Mouse (Mus musculus) stomach, postnatal 0 days (tissue): ENCODE results near the gene Ambra1. TPM values are rescaled to one million over a fixed set of nuclear protein-coding genes. Genes with fewer than 3 reads are reported as not detected.

Source experiments
- ATAC-seq: fragments of 200-750 bp; cut with Nextera tagmentation; 2 replicates; pipeline ENCODE4 v1.8.0; 2017; ENCODE audit not compliant: low FRiP score, low TSS enrichment
- DNase-seq: peaks from one replicate; pipeline ENCODE4 v3.0.0-alpha.2; 2016; ENCODE audit warnings: low spot score
- H3K27ac ChIP-seq: fragments of 300-500 bp; sonication (generic); replicated peaks from 2 replicates; pipeline ENCODE4 v1.5.1; 2014; ENCODE audit warnings: mild to moderate bottlenecking, control low read depth
- H3K27me3 ChIP-seq: fragments of 300-500 bp; sonication (generic); 2 replicates; pipeline ENCODE4 v1.6.1; 2014; ENCODE audit warnings: low read length; ENCODE audit not compliant: control insufficient read depth, insufficient read depth
- H3K36me3 ChIP-seq: fragments of 300-500 bp; sonication (generic); 2 replicates; pipeline ENCODE4 v1.6.1; 2014; ENCODE audit warnings: low read length, mixed read lengths; ENCODE audit not compliant: control insufficient read depth, insufficient read depth
- H3K4me1 ChIP-seq: fragments of 300-500 bp; sonication (generic); replicated peaks from 2 replicates; pipeline ENCODE4 v1.6.1; 2014; ENCODE audit warnings: antibody characterized with exemption; ENCODE audit not compliant: control insufficient read depth, insufficient read depth
- H3K4me2 ChIP-seq: fragments of 300-500 bp; sonication (generic); replicated peaks from 2 replicates; pipeline ENCODE4 v1.6.1; 2014; ENCODE audit warnings: low read depth, mild to moderate bottlenecking, control low read depth, moderate library complexity
- H3K4me3 ChIP-seq: fragments of 300-500 bp; sonication (generic); 2 replicates; pipeline ENCODE4 v1.5.1; 2014; ENCODE audit warnings: low read depth, low read length, control low read depth
- H3K9ac ChIP-seq: fragments of 300-500 bp; sonication (generic); 2 replicates; pipeline ENCODE4 v1.6.1; 2014; ENCODE audit warnings: mild to moderate bottlenecking, low read length, control low read depth, mixed read lengths
- H3K9me3 ChIP-seq: fragments of 300-500 bp; sonication (generic); 2 replicates; pipeline ENCODE4 v1.6.1; 2016; ENCODE audit warnings: low read length; ENCODE audit not compliant: control insufficient read depth
- CTCF ChIP-seq: IDR thresholded peaks from 2 replicates; pipeline ENCODE4 v1.5.1; 2016; ENCODE audit warnings: antibody characterized with exemption, low read depth, mild to moderate bottlenecking, moderate library complexity
- EP300 ChIP-seq: optimal IDR thresholded peaks from 2 replicates; pipeline ENCODE3; 2016; ENCODE audit warnings: antibody characterized with exemption
- WGBS: fragments of 180-500 bp; shearing (Covaris S2); extraction: QIAGEN DNeasy Blood & Tissue Kit; methylation state at CpG from one replicate; pipeline ENCODE4 v1.1.7; 2014; 5-methylcytosine and 5-hydroxymethylcytosine counted together
- microRNA-seq: library from miRNA; unstranded; fragments of <30 nt; microRNA quantifications from one replicate; pipeline ENCODE4, GENCODE M21; 2016
- polyA plus RNA-seq: library from polyadenylated mRNA; unstranded; fragments of >200 nt; fragmentation: Nextera tagmentation; extraction: Ambion mirVana; gene quantifications from 2 replicates; pipeline ENCODE4 v1.2.1, GENCODE M21; 2015

Ambra1 gene
- polyA plus RNA-seq, 1 experiment from 2014 or later: 5.7 TPM

GRCm38 (mm10) chr2:91964610-91965204 is 234.8 kb downstream of the Ambra1 start:
- WGBS: 53% methylated on average over 3 of the region's 3 CpGs
- Histone ChIP-seq H3K9me3 (no peaks in the 10 kb centered on the region), H3K27me3 (no peaks in the 10 kb centered on the region), H3K27ac (peak overlapping the region; percentile 81), H3K4me1 (peaks cover 5% of the 10 kb centered on the region; the same call in 1 of the 2 replicates), H3K4me2 (peak overlapping the region; percentile 51), H3K36me3 (no peaks in the 10 kb centered on the region), H3K4me3 (peak overlapping the region; percentile 34), H3K9ac (no peak overlapping the region)
- TF ChIP-seq EP300: no peak
- no peak for TF ChIP-seq CTCF
- no peak for ATAC-seq
- no peak for DNase-seq

- peak overlapping the region; percentile 59 for H3K9ac ChIP-seq
- no peak for ATAC-seq
- peak overlapping the region; percentile 34 for H3K4me3 ChIP-seq
- TF ChIP-seq CTCF (no peak), EP300 (no peak)
- WGBS: 25% methylated on average over 20 of the region's 20 CpGs
- 0 out of 2 replicates have a peak, but pooled peaks cover 2% of the 10 kb centered on the region for H3K4me1 ChIP-seq
- peak overlapping the region; percentile 51 for H3K4me2 ChIP-seq
- no peaks in the 10 kb centered on the region for H3K9me3 ChIP-seq
- no peaks in the 10 kb centered on the region for H3K36me3 ChIP-seq
- no peaks in the 10 kb centered on the region for H3K27me3 ChIP-seq
- peak overlapping the region; percentile 81 for H3K27ac ChIP-seq
- no peak for DNase-seq
These were observed 235.5 kb downstream of the Ambra1 start for GRCm38 (mm10) chr2:91965417-91965816.

DNA sequence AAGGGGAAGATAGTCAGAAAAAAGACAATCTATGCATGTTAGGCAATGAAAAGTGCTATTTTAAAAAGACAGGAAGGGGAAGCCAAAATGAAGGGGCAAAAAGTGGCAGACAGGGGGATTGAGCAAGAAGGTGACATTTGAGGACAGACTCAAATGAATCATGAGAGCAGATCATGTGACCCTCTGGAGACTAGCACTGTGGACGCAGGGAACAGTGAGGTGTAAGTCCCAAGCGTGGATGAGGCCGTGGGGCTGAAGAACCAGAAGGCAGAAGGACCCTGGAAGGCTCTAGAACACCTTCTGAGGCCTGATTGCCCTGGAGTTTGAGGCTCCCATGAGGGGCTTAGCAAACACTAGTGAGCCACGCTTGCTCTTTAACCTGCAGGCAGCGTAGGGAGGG is 236.4 kb downstream of the Ambra1 start:
- H3K4me2 ChIP-seq: no peak overlapping the region
- 87% methylated on average over 5 of the region's 5 CpGs for WGBS
- no peak for DNase-seq
- no peaks in the 10 kb centered on the region for H3K9me3 ChIP-seq
- H3K4me3 ChIP-seq: no peak overlapping the region
- no peak for ATAC-seq
- H3K36me3 ChIP-seq: no peaks in the 10 kb centered on the region
- TF ChIP-seq CTCF: no peak
- no peak for TF ChIP-seq EP300
- no peak overlapping the region for H3K9ac ChIP-seq
- H3K4me1 ChIP-seq: 0 out of 2 replicates have a peak, but pooled peaks cover 2% of the 10 kb centered on the region
- no peaks in the 10 kb centered on the region for H3K27me3 ChIP-seq
- no peak overlapping the region for H3K27ac ChIP-seq

GRCm38 (mm10) chr2:91967962-91968361 is 238.0 kb downstream of the Ambra1 start:
- DNase-seq (peak; percentile 50), ATAC-seq (no peak)
- Histone ChIP-seq H3K9me3 (no peaks in the 10 kb centered on the region), H3K4me3 (no peak overlapping the region), H3K4me1 (0 out of 2 replicates have a peak, but pooled peaks cover 2% of the 10 kb centered on the region), H3K27me3 (no peaks in the 10 kb centered on the region), H3K9ac (no peak overlapping the region), H3K36me3 (no peaks in the 10 kb centered on the region), H3K4me2 (no peak overlapping the region), H3K27ac (peak overlapping the region; percentile 3)
- TF ChIP-seq EP300 (no peak), CTCF (no peak)
- 53% methylated on average over 11 of the region's 11 CpGs for WGBS

Small RNA genes within 50 kb of the gene (microRNA-seq; reads per million reads assigned to microRNA genes)
- not detected for gene Mir6999

Other genes with a start within 250 kb of the Ambra1 start
- gene Ckap5, start 203.4 kb upstream of the Ambra1 start, polyA plus RNA-seq: 19.4 and 30.8 TPM in 2 replicates
- gene F2, start 93.7 kb upstream of the Ambra1 start, polyA plus RNA-seq: 3.3 and 4.7 TPM in 2 replicates
- 3.7 and 4.2 TPM in 2 replicates for gene Zfp408, start 80.3 kb upstream of the Ambra1 start, polyA plus RNA-seq
- 98.9 and 105 TPM in 2 replicates for gene Arhgap1, start 80.3 kb upstream of the Ambra1 start, polyA plus RNA-seq
- gene Atg13, start 19.6 kb upstream of the Ambra1 start, polyA plus RNA-seq: 23.2 and 24.2 TPM in 2 replicates
- 10.5 and 12.3 TPM in 2 replicates for gene Harbi1, start 19.3 kb upstream of the Ambra1 start, polyA plus RNA-seq
- gene Chrm4, start 197.1 kb downstream of the Ambra1 start, polyA plus RNA-seq: 0.08 and 0.16 TPM in 2 replicates
- gene Mdk, start 202.2 kb downstream of the Ambra1 start, polyA plus RNA-seq: 157 and 170 TPM in 2 replicates
- 0.13 and 0.15 TPM in 2 replicates for gene Gm9821, start 215.6 kb downstream of the Ambra1 start, polyA plus RNA-seq
- gene Dgkz, start 245.7 kb downstream of the Ambra1 start, polyA plus RNA-seq: 18.6 and 23.2 TPM in 2 replicates